Mouse (Mus musculus) stomach, embryonic 14.5 days (tissue): ENCODE measurements around the gene Otog. TPM values are rescaled to one million over a fixed set of nuclear protein-coding genes. Genes with fewer than 3 reads are reported as not detected.

Source experiments
- ATAC-seq: fragments of 200-750 bp; cut with Nextera tagmentation; 2 replicates; pipeline ENCODE4 v1.8.0; 2017; ENCODE audit warnings: low read depth, moderate TSS enrichment; ENCODE audit not compliant: insufficient number of reproducible peaks, insufficient read depth, low FRiP score
- H3K27ac ChIP-seq: fragments of 300-500 bp; sonication (generic); 2 replicates; pipeline ENCODE4 v1.5.1; 2014; ENCODE audit warnings: mild to moderate bottlenecking, low read length, moderate library complexity, mixed read lengths
- H3K27me3 ChIP-seq: fragments of 300-500 bp; sonication (generic); 2 replicates; pipeline ENCODE4 v1.6.1; 2014; ENCODE audit warnings: low read length, control low read depth, mixed read lengths; ENCODE audit not compliant: control insufficient read depth, insufficient read depth
- H3K36me3 ChIP-seq: fragments of 300-500 bp; sonication (generic); 2 replicates; pipeline ENCODE4 v1.6.1; 2014; ENCODE audit warnings: mild to moderate bottlenecking, control low read depth, low read length, moderate library complexity, mixed read lengths; ENCODE audit not compliant: control insufficient read depth, insufficient read depth
- H3K4me1 ChIP-seq: fragments of 300-500 bp; sonication (generic); 2 replicates; pipeline ENCODE4 v1.6.1; 2014; ENCODE audit warnings: low read length, control low read depth, mixed read lengths; ENCODE audit not compliant: control insufficient read depth, insufficient read depth
- H3K4me2 ChIP-seq: fragments of 300-500 bp; sonication (generic); replicated peaks from 2 replicates; pipeline ENCODE4 v1.6.1; 2014; ENCODE audit warnings: low read depth, low read length, control low read depth
- H3K4me3 ChIP-seq: fragments of 300-500 bp; sonication (generic); 2 replicates; pipeline ENCODE4 v1.5.1; 2014; ENCODE audit warnings: low read depth, low read length, control low read depth
- H3K9ac ChIP-seq: fragments of 300-500 bp; sonication (generic); replicated peaks from 2 replicates; pipeline ENCODE4 v1.6.1; 2014; ENCODE audit warnings: low read depth, mild to moderate bottlenecking, control low read depth, low read length, moderate library complexity, mixed read lengths
- H3K9me3 ChIP-seq: fragments of 300-500 bp; sonication (generic); 2 replicates; pipeline ENCODE4 v1.6.1; 2016; ENCODE audit warnings: low read depth, low read length, control low read depth; ENCODE audit not compliant: control insufficient read depth
- WGBS: fragments of 180-500 bp; shearing (Covaris S2); extraction: QIAGEN DNeasy Blood & Tissue Kit; methylation state at CpG from one replicate; pipeline ENCODE4 v1.1.7; 2014; 5-methylcytosine and 5-hydroxymethylcytosine counted together
- polyA plus RNA-seq: library from polyadenylated mRNA; unstranded; fragments of >200 nt; fragmentation: Nextera tagmentation; extraction: Ambion mirVana; gene quantifications from 2 replicates; pipeline ENCODE4 v1.2.1, GENCODE M21; 2014

Otog gene
- polyA plus RNA-seq, 1 experiment from 2014 or later, result not detected

- peaks cover 10% of the 10 kb centered on the region; the same call in 1 of the 2 replicates for H3K4me1 ChIP-seq
- ATAC-seq, result no peak
- H3K27me3 ChIP-seq, result no peaks in the 10 kb centered on the region
- H3K27ac ChIP-seq, result no peak overlapping the region
- H3K9ac ChIP-seq, result no peak overlapping the region
- no peak overlapping the region for H3K4me2 ChIP-seq
- H3K9me3 ChIP-seq, result no peaks in the 10 kb centered on the region
- WGBS, result 78% methylated on average over 3 of the region's 3 CpGs
- H3K36me3 ChIP-seq, result no peaks in the 10 kb centered on the region
- no peak overlapping the region for H3K4me3 ChIP-seq
Observed at GRCm38 (mm10) chr7:46321242-46321641, 80.5 kb downstream of the Otog start.

DNA sequence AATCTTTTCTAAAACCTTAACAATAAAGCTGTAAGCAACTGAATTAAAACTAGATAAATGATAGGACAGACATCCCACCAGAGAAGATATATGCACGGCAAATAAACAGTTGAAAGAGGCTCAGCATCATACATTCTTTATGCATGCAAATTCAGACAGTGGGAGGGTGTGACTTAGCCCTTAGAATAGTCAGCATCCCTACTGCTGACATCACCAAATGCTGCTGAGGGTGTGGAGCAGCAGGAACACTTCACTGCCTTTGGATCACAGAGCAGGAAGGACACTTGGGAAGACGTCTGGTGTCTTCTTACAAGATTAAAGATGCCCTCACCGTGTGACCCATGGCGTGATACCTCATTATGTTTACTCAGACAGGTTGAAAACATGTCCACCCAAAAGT is 87.1 kb downstream of the Otog start:
- H3K9me3 ChIP-seq, result no peaks in the 10 kb centered on the region
- no peaks in the 10 kb centered on the region for H3K27me3 ChIP-seq
- no peak overlapping the region for H3K27ac ChIP-seq
- 42% methylated on average over 4 of the region's 4 CpGs for WGBS
- H3K36me3 ChIP-seq, result no peaks in the 10 kb centered on the region
- H3K9ac ChIP-seq, result no peak overlapping the region
- no peak for ATAC-seq
- no peak overlapping the region for H3K4me3 ChIP-seq
- H3K4me1 ChIP-seq, result no peaks in the 10 kb centered on the region
- no peak overlapping the region for H3K4me2 ChIP-seq

- no peak overlapping the region for H3K4me3 ChIP-seq
- no peak overlapping the region for H3K9ac ChIP-seq
- ATAC-seq, result no peak
- H3K27ac ChIP-seq, result no peak overlapping the region
- no peaks in the 10 kb centered on the region for H3K9me3 ChIP-seq
- no peaks in the 10 kb centered on the region for H3K27me3 ChIP-seq
- no peaks in the 10 kb centered on the region for H3K36me3 ChIP-seq
- WGBS, result 85% methylated on average over 9 of the region's 9 CpGs
- no peaks in the 10 kb centered on the region for H3K4me1 ChIP-seq
- H3K4me2 ChIP-seq, result no peak overlapping the region
Observed at GRCm38 (mm10) chr7:46337397-46337796, 96.6 kb downstream of the Otog start.

DNA sequence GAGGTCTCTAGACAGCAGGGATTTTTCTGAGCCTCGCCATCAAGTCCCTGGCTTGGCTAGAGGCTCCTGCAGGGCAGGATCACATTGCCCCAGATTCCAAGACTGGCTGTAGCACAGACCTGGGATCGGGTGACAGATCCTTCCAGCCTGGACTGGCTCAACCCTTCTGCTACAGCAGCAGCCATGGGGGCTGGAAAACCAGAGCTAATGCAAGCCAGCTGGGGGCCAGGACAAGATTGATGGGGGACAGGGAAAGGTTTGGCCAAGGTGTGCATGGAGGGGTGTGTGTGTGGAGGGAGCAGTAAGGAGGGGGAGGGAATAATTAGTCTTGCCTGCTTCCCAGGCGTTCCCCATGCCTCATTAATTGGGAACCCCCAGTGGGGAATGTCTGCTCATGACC is 99.0 kb downstream of the Otog start:
- 46% methylated on average over 3 of the region's 3 CpGs for WGBS
- H3K36me3 ChIP-seq, result no peaks in the 10 kb centered on the region
- ATAC-seq, result no peak
- no peaks in the 10 kb centered on the region for H3K9me3 ChIP-seq
- H3K9ac ChIP-seq, result no peak overlapping the region
- no peaks in the 10 kb centered on the region for H3K4me1 ChIP-seq
- no peak overlapping the region for H3K4me3 ChIP-seq
- no peak overlapping the region for H3K4me2 ChIP-seq
- H3K27ac ChIP-seq, result no peak overlapping the region
- H3K27me3 ChIP-seq, result no peaks in the 10 kb centered on the region

DNA sequence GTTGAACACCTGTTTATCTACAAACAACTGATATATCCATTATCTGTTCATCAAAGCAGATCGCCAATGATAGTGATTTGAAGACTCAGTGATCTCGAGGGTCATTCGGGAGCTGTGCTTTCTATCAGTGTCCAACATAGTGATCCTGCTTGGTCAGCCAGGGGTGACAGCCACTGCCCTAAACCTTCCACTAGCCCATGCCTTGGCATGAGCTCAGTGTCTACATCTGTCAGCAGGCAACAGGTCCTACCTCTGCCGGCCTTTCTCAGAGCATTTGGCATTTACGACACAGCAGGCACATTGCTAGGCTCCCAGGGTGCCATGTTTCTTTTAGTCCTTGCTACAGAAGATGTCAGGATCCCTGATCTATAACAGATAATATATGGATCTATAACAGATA is 99.5 kb downstream of the Otog start:
- 80% methylated on average over 5 of the region's 5 CpGs for WGBS
- Histone ChIP-seq H3K4me1 (no peaks in the 10 kb centered on the region), H3K4me3 (no peak overlapping the region), H3K27ac (no peak overlapping the region), H3K9ac (no peak overlapping the region), H3K36me3 (no peaks in the 10 kb centered on the region), H3K4me2 (no peak overlapping the region), H3K27me3 (no peaks in the 10 kb centered on the region), H3K9me3 (no peaks in the 10 kb centered on the region)
- no peak for ATAC-seq

GRCm38 (mm10) chr7:46341471-46341870 is 100.7 kb downstream of the Otog start:
- Histone ChIP-seq H3K36me3 (no peaks in the 10 kb centered on the region), H3K4me3 (no peak overlapping the region), H3K9me3 (no peaks in the 10 kb centered on the region), H3K27ac (no peak overlapping the region), H3K4me1 (no peaks in the 10 kb centered on the region), H3K27me3 (no peaks in the 10 kb centered on the region), H3K4me2 (no peak overlapping the region), H3K9ac (no peak overlapping the region)
- ATAC-seq, result no peak
- WGBS, result 76% methylated on average over 9 of the region's 9 CpGs

DNA sequence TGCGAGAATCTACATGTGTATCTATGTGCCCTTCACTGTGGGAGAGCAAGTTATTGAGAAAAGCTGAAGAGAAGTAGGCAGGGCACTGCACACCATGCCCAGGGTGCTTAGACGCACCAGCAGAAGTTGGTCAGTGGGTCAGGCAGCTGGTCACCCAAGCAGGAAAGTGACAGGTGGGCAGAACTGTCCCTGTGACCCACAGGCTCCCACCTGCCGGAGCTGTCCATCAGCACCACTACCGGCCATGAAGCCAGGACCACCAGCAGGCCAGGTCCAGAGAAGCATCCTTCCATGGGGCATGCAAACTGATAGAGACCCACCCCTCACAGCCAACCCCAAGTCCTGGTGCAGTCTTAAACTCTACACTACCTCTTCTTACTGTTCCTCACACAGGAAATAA is 106.9 kb downstream of the Otog start:
- Histone ChIP-seq H3K36me3 (no peaks in the 10 kb centered on the region), H3K4me2 (no peak overlapping the region), H3K27me3 (peaks cover 26% of the 10 kb centered on the region), H3K4me3 (no peak overlapping the region), H3K4me1 (no peaks in the 10 kb centered on the region), H3K9me3 (no peaks in the 10 kb centered on the region), H3K27ac (no peak overlapping the region), H3K9ac (no peak overlapping the region)
- no peak for ATAC-seq
- WGBS, result 59% methylated on average over 4 of the region's 4 CpGs

GRCm38 (mm10) chr7:46348813-46349212 is 108.0 kb downstream of the Otog start:
- H3K27me3 ChIP-seq, result peaks cover 26% of the 10 kb centered on the region
- H3K9me3 ChIP-seq, result no peaks in the 10 kb centered on the region
- WGBS, result 4% methylated on average over 36 of the region's 36 CpGs

GRCm38 (mm10) chr7:46350119-46350702 is 109.4 kb downstream of the Otog start:
- Histone ChIP-seq H3K9ac (no peak overlapping the region), H3K27ac (no peak overlapping the region), H3K36me3 (no peaks in the 10 kb centered on the region), H3K4me3 (no peak overlapping the region), H3K4me2 (no peak overlapping the region), H3K9me3 (no peaks in the 10 kb centered on the region), H3K4me1 (no peaks in the 10 kb centered on the region), H3K27me3 (peaks cover 26% of the 10 kb centered on the region)
- 50% methylated on average over 9 of the region's 9 CpGs for WGBS
- no peak for ATAC-seq

More at GRCm38 (mm10) chr7:46348813-46349212, 108.0 kb downstream of the Otog start:
- Histone ChIP-seq H3K36me3 (no peaks in the 10 kb centered on the region), H3K9ac (no peak overlapping the region), H3K4me3 (no peak overlapping the region), H3K4me1 (no peaks in the 10 kb centered on the region), H3K27ac (no peak overlapping the region), H3K4me2 (no peak overlapping the region)
- ATAC-seq, result no peak
